Mouse (Mus musculus) kidney, postnatal 0 days (tissue): ENCODE measurements around the gene Abcb9. TPM values are rescaled to one million over a fixed set of nuclear protein-coding genes. Genes with fewer than 3 reads are reported as not detected.
A peak's percentile ranks its signal among the peaks of the same experiment; 100 is the strongest.

ENCODE experiments used
- ATAC-seq: fragments of 200-750 bp; cut with Nextera tagmentation; replicated peaks from 2 replicates; pipeline ENCODE4 v1.8.0; 2017; ENCODE audit warnings: low read depth, moderate number of reproducible peaks, moderate TSS enrichment, moderate library complexity; ENCODE audit not compliant: low FRiP score
- DNase-seq: peaks from one replicate; pipeline ENCODE4 v3.0.0-alpha.2; 2016; ENCODE audit warnings: low spot score
- H3K27ac ChIP-seq: fragments of 300-500 bp; sonication (generic); 2 replicates; pipeline ENCODE4 v1.5.1; 2014; ENCODE audit warnings: mild to moderate bottlenecking
- H3K27me3 ChIP-seq: fragments of 300-500 bp; sonication (generic); 2 replicates; pipeline ENCODE4 v1.6.1; 2014; ENCODE audit warnings: low read length, mixed read lengths; ENCODE audit not compliant: insufficient read depth
- H3K36me3 ChIP-seq: fragments of 300-500 bp; sonication (generic); 2 replicates; pipeline ENCODE4 v1.6.1; 2014; ENCODE audit warnings: low read length, mixed read lengths; ENCODE audit not compliant: insufficient read depth
- H3K4me1 ChIP-seq: fragments of 300-500 bp; sonication (generic); replicated peaks from 2 replicates; pipeline ENCODE4 v1.6.1; 2014; ENCODE audit warnings: antibody characterized with exemption, low read length, mixed read lengths; ENCODE audit not compliant: insufficient read depth
- H3K4me2 ChIP-seq: fragments of 300-500 bp; sonication (generic); 2 replicates; pipeline ENCODE4 v1.6.1; 2014; ENCODE audit warnings: mild to moderate bottlenecking, low read length, moderate library complexity, mixed read lengths
- H3K4me3 ChIP-seq: fragments of 300-500 bp; sonication (generic); replicated peaks from 2 replicates; pipeline ENCODE4 v1.5.1; 2014; ENCODE audit warnings: low read depth, low read length
- H3K9ac ChIP-seq: fragments of 300-500 bp; sonication (generic); 2 replicates; pipeline ENCODE4 v1.6.1; 2014; ENCODE audit warnings: low read depth, low read length
- H3K9me3 ChIP-seq: fragments of 300-500 bp; sonication (generic); replicated peaks from 2 replicates; pipeline ENCODE4 v1.6.1; 2016; ENCODE audit warnings: low read length, inconsistent platforms, mixed read lengths
- CTCF ChIP-seq: IDR thresholded peaks from 2 replicates; pipeline ENCODE4 v1.5.1; 2016; ENCODE audit warnings: antibody characterized with exemption, low read depth, mild to moderate bottlenecking, moderate library complexity
- WGBS: fragments of 180-500 bp; shearing (Covaris S2); extraction: QIAGEN DNeasy Blood & Tissue Kit; methylation state at CpG from one replicate; pipeline ENCODE4 v1.1.7; 2014; 5-methylcytosine and 5-hydroxymethylcytosine counted together
- polyA plus RNA-seq: library from polyadenylated mRNA; unstranded; fragments of >200 nt; fragmentation: Nextera tagmentation; extraction: Ambion mirVana; gene quantifications from 2 replicates; pipeline ENCODE4 v1.2.1, GENCODE M21; 2015

Gene Abcb9
- polyA plus RNA-seq, 1 experiment from 2014 or later = 3.3 TPM

- WGBS = 84% methylated on average over 4 of the region's 4 CpGs
- H3K9ac ChIP-seq = no peak overlapping the region
- TF ChIP-seq CTCF = no peak
- H3K9me3 ChIP-seq = no peaks in the 10 kb centered on the region
- no peaks in the 10 kb centered on the region for H3K27me3 ChIP-seq
- H3K4me1 ChIP-seq = no peaks in the 10 kb centered on the region
- H3K4me2 ChIP-seq = no peak overlapping the region
- H3K4me3 ChIP-seq = no peak overlapping the region
- no peaks in the 10 kb centered on the region for H3K36me3 ChIP-seq
- no peak overlapping the region for H3K27ac ChIP-seq
- DNase-seq = no peak
- ATAC-seq = no peak
These were observed 8.7 kb downstream of the Abcb9 start for GRCm38 (mm10) chr5:124086876-124087275.

- H3K27me3 ChIP-seq = no peaks in the 10 kb centered on the region
- no peak overlapping the region for H3K4me2 ChIP-seq
- H3K4me1 ChIP-seq = no peaks in the 10 kb centered on the region
- no peak overlapping the region for H3K4me3 ChIP-seq
- no peaks in the 10 kb centered on the region for H3K36me3 ChIP-seq
- no peak for ATAC-seq
- H3K27ac ChIP-seq = no peak overlapping the region
- no peaks in the 10 kb centered on the region for H3K9me3 ChIP-seq
- DNase-seq = no peak
- WGBS = 77% methylated on average over 3 of the region's 3 CpGs
- no peak overlapping the region for H3K9ac ChIP-seq
- TF ChIP-seq CTCF = no peak
These were observed 10.1 kb downstream of the Abcb9 start for GRCm38 (mm10) chr5:124085513-124085912.

GRCm38 (mm10) chr5:124084588-124085173 is 10.9 kb downstream of the Abcb9 start:
- no peaks in the 10 kb centered on the region for H3K36me3 ChIP-seq
- H3K9me3 ChIP-seq = no peaks in the 10 kb centered on the region
- ATAC-seq (peak; percentile 43; the same call in 1 of the 2 replicates), DNase-seq (peak; percentile 89)
- H3K4me1 ChIP-seq = no peaks in the 10 kb centered on the region
- no peak overlapping the region for H3K4me2 ChIP-seq
- H3K27me3 ChIP-seq = no peaks in the 10 kb centered on the region
- 42% methylated on average over 11 of the region's 11 CpGs for WGBS
- TF ChIP-seq CTCF = peak; percentile 99
- no peak overlapping the region for H3K4me3 ChIP-seq
- H3K9ac ChIP-seq = no peak overlapping the region
- H3K27ac ChIP-seq = no peak overlapping the region

- WGBS = 62% methylated on average over 14 of the region's 14 CpGs
- TF ChIP-seq CTCF = no peak
- no peak overlapping the region for H3K27ac ChIP-seq
- H3K4me1 ChIP-seq = no peaks in the 10 kb centered on the region
- H3K27me3 ChIP-seq = no peaks in the 10 kb centered on the region
- ATAC-seq (no peak; the same call in 1 of the 2 replicates), DNase-seq (no peak)
- no peak overlapping the region for H3K4me3 ChIP-seq
- H3K9ac ChIP-seq = no peak overlapping the region
- no peaks in the 10 kb centered on the region for H3K36me3 ChIP-seq
- no peaks in the 10 kb centered on the region for H3K9me3 ChIP-seq
- H3K4me2 ChIP-seq = no peak overlapping the region
These were observed 11.6 kb downstream of the Abcb9 start for GRCm38 (mm10) chr5:124083850-124084587.

GRCm38 (mm10) chr5:124082941-124083688 is 12.5 kb downstream of the Abcb9 start:
- TF ChIP-seq CTCF = no peak
- H3K27me3 ChIP-seq = no peaks in the 10 kb centered on the region
- DNase-seq (no peak), ATAC-seq (no peak; the same call in 1 of the 2 replicates)
- no peaks in the 10 kb centered on the region for H3K36me3 ChIP-seq
- H3K9me3 ChIP-seq = no peaks in the 10 kb centered on the region
- no peak overlapping the region for H3K9ac ChIP-seq
- 83% methylated on average over 17 of the region's 17 CpGs for WGBS
- no peak overlapping the region for H3K4me3 ChIP-seq
- no peak overlapping the region for H3K4me2 ChIP-seq
- no peak overlapping the region for H3K27ac ChIP-seq
- no peaks in the 10 kb centered on the region for H3K4me1 ChIP-seq

- H3K9ac ChIP-seq = no peak overlapping the region
- H3K4me1 ChIP-seq = no peaks in the 10 kb centered on the region
- TF ChIP-seq CTCF = 0 out of 2 replicates have a peak, but pooled peaks have one; percentile 24
- H3K4me3 ChIP-seq = no peak overlapping the region
- H3K9me3 ChIP-seq = no peaks in the 10 kb centered on the region
- H3K27me3 ChIP-seq = no peaks in the 10 kb centered on the region
- DNase-seq (no peak), ATAC-seq (no peak)
- 82% methylated on average over 10 of the region's 10 CpGs for WGBS
- H3K27ac ChIP-seq = no peak overlapping the region
- H3K36me3 ChIP-seq = no peaks in the 10 kb centered on the region
- H3K4me2 ChIP-seq = no peak overlapping the region
These were observed 13.2 kb downstream of the Abcb9 start for GRCm38 (mm10) chr5:124082447-124082846.
